In genomic region chr17:75033872-75034615, GRCm38 (mm10) we compare ENCODE assay signal across 22 mouse cellular contexts. TPM values are rescaled to one million over a fixed set of nuclear protein-coding genes. Genes with fewer than 3 reads are reported as not detected.
DNase-seq lines count a peak whose midpoint lies in the region; ATAC-seq and TF ChIP-seq lines count a peak whose summit lies in the region.
"Had no signal": no experiment of that assay in that cellular context is flagged by ENCODE, and none has a peak within 500 bp of the region (broad histone marks: within the 10 kb centered on the region; RNA-seq: fewer than 3 reads in every experiment).

No protein-coding gene starts in this region.

- H3K9me3 ChIP-seq in lung, embryonic 14.5 days (ENCODE audit: low read depth, low read length): no peaks in the 10 kb centered on the region
- H3K9me3 ChIP-seq in lung, postnatal 0 days (ENCODE audit: low read length): no peaks in the 10 kb centered on the region
- H3K9me3 ChIP-seq: embryonic facial prominence, embryonic 15.5 days; heart, embryonic 13.5 days; hindbrain, embryonic 12.5 days had no signal

- H3K9ac ChIP-seq in lung, embryonic 14.5 days: no peak overlapping the region
- H3K9ac ChIP-seq in lung, postnatal 0 days (replicated peaks; ENCODE audit: low read depth): no peak overlapping the region
- H3K9ac ChIP-seq: embryonic facial prominence, embryonic 15.5 days; heart, embryonic 13.5 days; hindbrain, embryonic 12.5 days had no signal

- WGBS in lung, embryonic 14.5 days: 37% methylated on average over 21 of the region's 21 CpGs
- WGBS in lung, postnatal 0 days: 53% methylated on average over 21 of the region's 21 CpGs

- no peak overlapping the region for H3K4me3 ChIP-seq in lung, embryonic 14.5 days (ENCODE audit: low read depth, low read length)
- H3K4me3 ChIP-seq in lung, postnatal 0 days (ENCODE audit: low read depth, low read length): no peak overlapping the region
- H3K4me3 ChIP-seq: embryonic facial prominence, embryonic 15.5 days; erythroblast, embryonic 14.5 days; heart, embryonic 13.5 days; hindbrain, embryonic 12.5 days had no signal

- H3K27me3 ChIP-seq in lung, embryonic 14.5 days (ENCODE audit: insufficient read depth, low read length): no peaks in the 10 kb centered on the region
- H3K27me3 ChIP-seq in lung, postnatal 0 days (replicated peaks; ENCODE audit: insufficient read depth, low read length): no peaks in the 10 kb centered on the region
- H3K27me3 ChIP-seq: embryonic facial prominence, embryonic 15.5 days; heart, embryonic 13.5 days; hindbrain, embryonic 12.5 days had no signal

- no peak overlapping the region for H3K27ac ChIP-seq in lung, embryonic 14.5 days (ENCODE audit: low read depth)
- no peak overlapping the region for H3K27ac ChIP-seq in lung, postnatal 0 days (ENCODE audit: low read length)
- H3K27ac ChIP-seq: embryonic facial prominence, embryonic 15.5 days; heart, embryonic 13.5 days; hindbrain, embryonic 12.5 days had no signal

- TF ChIP-seq EP300 in lung, postnatal 0 days (IDR thresholded peaks at IDR 0.05): 0 out of 2 replicates have a peak, but pooled peaks have one; percentile 43

- no peaks in the 10 kb centered on the region for H3K36me3 ChIP-seq in lung, embryonic 14.5 days (ENCODE audit: insufficient read depth)
- no peaks in the 10 kb centered on the region for H3K36me3 ChIP-seq in lung, postnatal 0 days (ENCODE audit: insufficient read depth, low read length)
- H3K36me3 ChIP-seq: embryonic facial prominence, embryonic 15.5 days; hindbrain, embryonic 12.5 days had no signal

- peak; percentile 78 for ATAC-seq in lung, embryonic 14.5 days (ENCODE audit: insufficient read depth)
- peak; percentile 72 for ATAC-seq in lung, postnatal 0 days
- ATAC-seq: hindbrain, embryonic 16.5 days; inflammation-experienced regulatory T-cells, adult 6 months had no signal

- peak; percentile 23 for TF ChIP-seq CTCF in lung, embryonic 14.5 days (IDR thresholded peaks at IDR 0.05; ENCODE audit: low read depth)
- TF ChIP-seq CTCF in lung, postnatal 0 days (IDR thresholded peaks at IDR 0.05): peak; percentile 24

- DNase-seq in gastrocnemius, adult 18-20 months (ENCODE audit: low spot score): peak; percentile 36
- no peak for DNase-seq in gastrocnemius, postnatal 36 days
- DNase-seq in lung, embryonic 14.5 days: peak; percentile 72
- DNase-seq in lung, postnatal 25 days (ENCODE audit: low spot score): no peak
- DNase-seq in lung, postnatal 0 days (ENCODE audit: low spot score): peak; percentile 67
- DNase-seq in lung, postnatal 36 days: peak; percentile 10
- no peak for DNase-seq in B cell, adult 2 months
- DNase-seq in adrenal gland, adult 18-20 months (ENCODE audit: low spot score in 2 of 2): no peak
- DNase-seq: adrenal gland, postnatal 10 days; cerebellum, adult 11 months; cerebellum, adult 8-10 months; cerebellum, postnatal 14 days; embryo, embryonic 11 days; gastrocnemius, postnatal 10 days; heart, postnatal 36 days had no signal

- intact Hi-C loops in gastrocnemius, postnatal 36 days (cut with DNase I): no loop called here

- no peak overlapping the region for H3K4me2 ChIP-seq in lung, embryonic 14.5 days
- H3K4me2 ChIP-seq in lung, postnatal 0 days (replicated peaks; ENCODE audit: low read depth, low read length): no peak overlapping the region
- H3K4me2 ChIP-seq: embryonic facial prominence, embryonic 15.5 days; heart, embryonic 13.5 days; hindbrain, embryonic 12.5 days had no signal

- H3K4me1 ChIP-seq in lung, embryonic 14.5 days (ENCODE audit: insufficient read depth): no peaks in the 10 kb centered on the region
- no peaks in the 10 kb centered on the region for H3K4me1 ChIP-seq in lung, postnatal 0 days (ENCODE audit: insufficient read depth, low read depth, low read length)
- H3K4me1 ChIP-seq: hindbrain, embryonic 12.5 days had no signal

RNA-seq across cellular contexts. Expression of gene Ltbp1, which starts 28.7 kb away (rescaled TPM):
- total RNA-seq in gastrocnemius, adult 18-20 months (2021): 1 to 10 TPM; 6.5 to 8.6 TPM
- 1 to 10 TPM; 8.0 to 8.3 TPM for total RNA-seq in gastrocnemius, postnatal 36 days (2021)
- polyA plus RNA-seq in lung, embryonic 14.5 days (2014; fragmentation: Nextera tagmentation; extraction: Ambion mirVana): 32.9 and 33.8 TPM in 2 replicates
- polyA plus RNA-seq in lung, postnatal 0 days (2015; fragmentation: Nextera tagmentation; extraction: Ambion mirVana): 24.0 and 27.1 TPM in 2 replicates
- total RNA-seq in adrenal gland, adult 18-20 months (2021): 10 to 100 TPM; 13.9 to 15.2 TPM
- total RNA-seq: granulocyte monocyte progenitor cell, adult 5-6 weeks had no signal
- polyA plus RNA-seq: inflammation-experienced regulatory T-cells, adult 6 months had no signal

Comparison
In these comparisons a context has a peak if more than half of its experiments do, and no peak if none do; other contexts are left out.
1. DNase-seq: peak in gastrocnemius, adult 18-20 months (single experiment), lung, embryonic 14.5 days (single experiment), lung, postnatal 0 days (single experiment) and lung, postnatal 36 days (single experiment); none in gastrocnemius, postnatal 36 days (0 of 2), lung, postnatal 25 days (single experiment), B cell, adult 2 months (0 of 2) and adrenal gland, adult 18-20 months (0 of 2).